Mouse (Mus musculus) erythroblast, embryonic 14.5 days (primary cell): ENCODE data around the gene Rae1.

ENCODE experiments used
- GATA1 ChIP-seq: IDR thresholded peaks from 2 replicates; pipeline ENCODE4 v1.6.1; 2012; ENCODE audit warnings: low read length, inconsistent platforms, mixed read lengths
- TAL1 ChIP-seq: IDR thresholded peaks from 3 replicates; pipeline ENCODE4 v1.6.1; 2012; ENCODE audit warnings: low read length, inconsistent platforms, mixed read lengths

DNA sequence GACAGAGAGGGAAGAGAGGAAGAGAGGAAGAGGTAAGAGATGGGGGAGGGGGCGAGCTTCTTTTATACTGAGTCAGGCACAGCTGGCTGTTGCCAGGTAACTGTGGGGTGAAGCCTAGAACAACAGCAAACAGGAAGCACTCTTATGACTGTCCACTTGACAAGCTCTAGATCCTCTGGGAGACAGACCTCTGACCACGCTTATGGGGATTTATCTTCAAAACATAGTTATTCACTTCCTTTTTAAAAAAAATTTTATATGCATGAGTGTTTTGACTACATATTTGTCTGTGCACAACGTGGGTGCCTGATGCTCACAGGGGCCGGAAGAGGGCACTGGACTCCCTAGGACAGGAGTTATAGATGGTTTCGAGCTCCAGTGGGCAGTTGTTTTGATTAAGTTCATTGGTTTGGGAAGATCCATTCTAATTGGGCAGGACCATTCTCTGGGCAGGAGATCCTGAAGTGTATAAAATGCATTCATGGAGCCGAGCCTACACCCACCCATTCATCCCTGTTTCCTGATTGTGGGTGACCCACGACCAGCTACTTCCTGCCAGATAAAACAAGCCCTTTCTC is 23.2 kb upstream of the Rae1 start:
- TF ChIP-seq GATA1 = no peak
- no peak for TF ChIP-seq TAL1
